8 mouse cellular contexts compared by ENCODE assay signal in genomic region chr11:98788550-98789218, GRCm38 (mm10). TPM values are rescaled to one million over a fixed set of nuclear protein-coding genes. Genes with fewer than 3 reads are reported as not detected.
DNase-seq lines count a peak whose midpoint lies in the region; ATAC-seq lines count a peak whose summit lies in the region.

No protein-coding gene starts in this region.

- no peaks in the 10 kb centered on the region for H3K27me3 ChIP-seq in heart, embryonic 15.5 days
- H3K27me3 ChIP-seq in neural tube, embryonic 13.5 days, result no peaks in the 10 kb centered on the region

- H3K27ac ChIP-seq in heart, embryonic 15.5 days, result peak overlapping the region; percentile 85
- peak overlapping the region; percentile 63 for H3K27ac ChIP-seq in neural tube, embryonic 13.5 days (replicated peaks)

- peak; percentile 60 for ATAC-seq in heart, embryonic 15.5 days (replicated peaks; ENCODE audit: insufficient number of reproducible peaks, insufficient read depth, low FRiP score, low read depth)
- peak; percentile 70 for ATAC-seq in neural tube, embryonic 13.5 days (ENCODE audit: low read depth)

- H3K4me1 ChIP-seq in heart, embryonic 15.5 days (replicated peaks), result peaks cover 58% of the 10 kb centered on the region
- peaks cover 66% of the 10 kb centered on the region for H3K4me1 ChIP-seq in neural tube, embryonic 13.5 days (replicated peaks)

- peak overlapping the region; percentile 93 for H3K4me2 ChIP-seq in heart, embryonic 15.5 days
- H3K4me2 ChIP-seq in neural tube, embryonic 13.5 days, result peak overlapping the region; percentile 88

- peak overlapping the region; percentile 59 for H3K4me3 ChIP-seq in heart, embryonic 15.5 days
- H3K4me3 ChIP-seq in neural tube, embryonic 13.5 days, result peak overlapping the region; percentile 44

- no peaks in the 10 kb centered on the region for H3K9me3 ChIP-seq in heart, embryonic 15.5 days (replicated peaks)
- H3K9me3 ChIP-seq in neural tube, embryonic 13.5 days, result no peaks in the 10 kb centered on the region

- no peaks in the 10 kb centered on the region for H3K36me3 ChIP-seq in heart, embryonic 15.5 days
- no peaks in the 10 kb centered on the region for H3K36me3 ChIP-seq in neural tube, embryonic 13.5 days

- peak; percentile 97 for DNase-seq in ES-CJ7 (ENCODE audit: low read depth, low spot score)
- peak; percentile 91 for DNase-seq in c-Kit-positive CD71-negative TER-119-negative erythroid progenitor cells, embryonic 14.5 days (ENCODE audit: low read depth)
- peak; percentile 98 for DNase-seq in fibroblast of lung, adult 2 months (ENCODE audit: low read depth)
- peak; percentile 94 for DNase-seq in kidney, postnatal 14 days
- peak; percentile 95 to 96 for DNase-seq in lung, adult 18-20 months
- peak; percentile 88 for DNase-seq in testis, postnatal 10 days (ENCODE audit: low spot score)

- WGBS in heart, embryonic 15.5 days, result 11% methylated on average over 18 of the region's 18 CpGs
- WGBS in neural tube, embryonic 13.5 days, result 14% methylated on average over 17 of the region's 18 CpGs

- peak overlapping the region; percentile 72 for H3K9ac ChIP-seq in heart, embryonic 15.5 days
- H3K9ac ChIP-seq in neural tube, embryonic 13.5 days, result peak overlapping the region; percentile 60

RNA-seq across cellular contexts. Expression of gene Msl1, which starts 6.6 kb away (rescaled TPM):
- polyA plus RNA-seq in heart, embryonic 15.5 days (2015; fragmentation: Nextera tagmentation; extraction: Ambion mirVana), result 15.5 and 17.2 TPM in 2 replicates
- polyA plus RNA-seq in neural tube, embryonic 13.5 days (2015; fragmentation: Nextera tagmentation; extraction: Ambion mirVana), result 31.5 and 33.2 TPM in 2 replicates

RNA-seq across cellular contexts. Expression of gene Nr1d1, which starts 13.6 kb away (rescaled TPM):
- polyA plus RNA-seq in heart, embryonic 15.5 days (2015; fragmentation: Nextera tagmentation; extraction: Ambion mirVana), result 7.0 and 7.5 TPM in 2 replicates
- polyA plus RNA-seq in neural tube, embryonic 13.5 days (2015; fragmentation: Nextera tagmentation; extraction: Ambion mirVana), result 3.4 and 3.6 TPM in 2 replicates

RNA-seq across cellular contexts. Expression of gene Casc3, which starts 16.0 kb away (rescaled TPM):
- polyA plus RNA-seq in heart, embryonic 15.5 days (2015; fragmentation: Nextera tagmentation; extraction: Ambion mirVana), result 21.3 and 27.6 TPM in 2 replicates
- polyA plus RNA-seq in neural tube, embryonic 13.5 days (2015; fragmentation: Nextera tagmentation; extraction: Ambion mirVana), result 55.1 and 57.7 TPM in 2 replicates

RNA-seq across cellular contexts. Expression of gene Rapgefl1, which starts 47.9 kb away (rescaled TPM):
- 0.71 and 1.5 TPM in 2 replicates for polyA plus RNA-seq in heart, embryonic 15.5 days (2015; fragmentation: Nextera tagmentation; extraction: Ambion mirVana)
- polyA plus RNA-seq in neural tube, embryonic 13.5 days (2015; fragmentation: Nextera tagmentation; extraction: Ambion mirVana), result 5.6 and 6.7 TPM in 2 replicates

RNA-seq across cellular contexts. Expression of gene Thra, which starts 48.2 kb away (rescaled TPM):
- 34.8 and 39.5 TPM in 2 replicates for polyA plus RNA-seq in heart, embryonic 15.5 days (2015; fragmentation: Nextera tagmentation; extraction: Ambion mirVana)
- polyA plus RNA-seq in neural tube, embryonic 13.5 days (2015; fragmentation: Nextera tagmentation; extraction: Ambion mirVana), result 89.5 and 94.4 TPM in 2 replicates

Comparison
In these comparisons a context has a peak if more than half of its experiments do, and no peak if none do; other contexts are left out.
1. Peak in every context shown above with its lines: DNase-seq, ATAC-seq, H3K4me3 ChIP-seq and H3K27ac ChIP-seq.